Mouse (Mus musculus) spleen, adult 2 months (tissue): ENCODE data around the gene Ttll11.

ENCODE experiments used
- CTCF ChIP-seq: fragments of 200-500 bp; IDR thresholded peaks from 2 replicates; pipeline ENCODE4 v1.5.1; 2011; ENCODE audit warnings: mild to moderate bottlenecking, inconsistent platforms; ENCODE audit not compliant: insufficient read depth, insufficient read length, insufficient replicate concordance; ENCODE audit errors: extremely low read depth
- POLR2A ChIP-seq: fragments of 200-500 bp; IDR thresholded peaks from 2 replicates; pipeline ENCODE4 v1.6.1; 2011; ENCODE audit warnings: low read depth, low read length, inconsistent platforms

DNA sequence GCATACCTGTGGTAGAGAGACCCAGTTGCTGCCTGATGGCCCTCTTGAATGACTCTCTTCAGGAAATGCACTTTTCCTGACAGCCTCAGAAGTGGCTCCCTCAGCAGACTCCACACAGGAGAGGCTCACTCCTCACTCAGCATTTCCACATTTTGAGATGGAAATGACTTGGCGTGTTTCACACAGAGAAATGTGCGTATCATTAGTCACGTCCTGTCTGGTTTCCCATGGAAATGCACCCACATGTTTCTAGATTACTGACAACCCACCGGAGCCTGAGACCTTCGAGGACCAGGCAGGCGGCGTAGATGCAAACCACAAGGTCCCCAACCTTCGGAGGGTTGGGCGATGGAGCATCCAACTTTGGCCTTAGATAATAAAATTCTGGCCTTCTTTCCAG is 97.8 kb downstream of the Ttll11 start:
- TF ChIP-seq CTCF (no peak), POLR2A (no peak)
